Mouse (Mus musculus) MEL (cell line): ENCODE results near the gene Zfp609.

Experiments
- CTCF ChIP-seq, 3 experiments: IDR thresholded peaks in 2 of 3; conservative IDR thresholded peaks in 1 of 3; 2 replicates each; pipeline ENCODE4 v1.5.1; 2011 to 2012; ENCODE audit warnings: low read length in 3 of 3, low read depth in 2 of 3, mild to moderate bottlenecking in 2 of 3, improper control_type of control experiment in 1 of 3, inconsistent platforms in 1 of 3, mixed read lengths in 1 of 3, moderate library complexity in 1 of 3; ENCODE audit not compliant: control insufficient read depth in 1 of 3, insufficient read depth in 1 of 3, poor library complexity in 1 of 3, severe bottlenecking in 1 of 3
- EP300 ChIP-seq, 2 experiments: IDR thresholded peaks; 2 replicates each; pipeline ENCODE4 v1.6.1; 2011; ENCODE audit warnings: improper control_type of control experiment in 2 of 2, low read length in 2 of 2, low read depth in 1 of 2, mild to moderate bottlenecking in 1 of 2
- HCFC1 ChIP-seq: IDR thresholded peaks from 2 replicates; pipeline ENCODE4 v1.6.1; 2012; ENCODE audit warnings: low read depth, mild to moderate bottlenecking, inconsistent platforms, low read length, improper control_type of control experiment, moderate library complexity
- MAFK ChIP-seq: IDR thresholded peaks from 2 replicates; pipeline ENCODE4 v1.6.1; 2011; ENCODE audit warnings: low read depth, mild to moderate bottlenecking, low read length, improper control_type of control experiment, borderline replicate concordance
- NRF1 ChIP-seq: IDR thresholded peaks from 2 replicates; pipeline ENCODE4 v1.6.1; 2014; ENCODE audit warnings: low read depth, mild to moderate bottlenecking, inconsistent platforms, low read length, improper control_type of control experiment, moderate library complexity; ENCODE audit not compliant: poor library complexity, insufficient read depth, severe bottlenecking
- POLR2A ChIP-seq, 2 experiments: IDR thresholded peaks; 2 replicates each; pipeline ENCODE4 v1.6.1; 2011 to 2012; ENCODE audit warnings: low read length in 2 of 2, mild to moderate bottlenecking in 2 of 2, control low read depth in 1 of 2, improper control_type of control experiment in 1 of 2, low read depth in 1 of 2, moderate library complexity in 1 of 2; ENCODE audit not compliant: control insufficient read depth in 1 of 2, insufficient read depth in 1 of 2, poor library complexity in 1 of 2
- POLR2AphosphoS5 ChIP-seq: IDR thresholded peaks from 2 replicates; pipeline ENCODE4 v1.6.1; 2012; ENCODE audit warnings: low read depth, borderline replicate concordance, mild to moderate bottlenecking, inconsistent platforms, low read length, moderate library complexity, mixed read lengths
- TAL1 ChIP-seq: IDR thresholded peaks from 2 replicates; pipeline ENCODE4 v1.6.1; 2012; ENCODE audit warnings: mild to moderate bottlenecking, inconsistent platforms, low read length, moderate library complexity, mixed read lengths
- USF2 ChIP-seq, 2 experiments: IDR thresholded peaks; 2 replicates each; pipeline ENCODE4 v1.6.1; 2011 to 2012; ENCODE audit warnings: improper control_type of control experiment in 2 of 2, low read length in 2 of 2, borderline replicate concordance in 1 of 2, inconsistent platforms in 1 of 2, low read depth in 1 of 2, mild to moderate bottlenecking in 1 of 2; ENCODE audit not compliant: insufficient read depth in 1 of 2
- ZNF384 ChIP-seq: IDR thresholded peaks from 2 replicates; pipeline ENCODE4 v1.6.1; 2012; ENCODE audit warnings: low read depth, mild to moderate bottlenecking, inconsistent platforms, low read length, improper control_type of control experiment

- no peak for TF ChIP-seq ZNF384
- no peak for TF ChIP-seq CTCF (IDR thresholded peaks at IDR 0.05 in 2 of 3, conservative IDR thresholded peaks at IDR 0.05 in 1 of 3; ENCODE audit: control insufficient read depth in 1 of 3, insufficient read depth in 1 of 3, low read depth in 2 of 3, low read length in 3 of 3, poor library complexity in 1 of 3, severe bottlenecking in 1 of 3)
- TF ChIP-seq POLR2A (IDR thresholded peaks at IDR 0.05; ENCODE audit: control insufficient read depth in 1 of 2, insufficient read depth in 1 of 2, low read depth in 1 of 2, low read length in 2 of 2, poor library complexity in 1 of 2), result no peak
- no peak for TF ChIP-seq EP300 (IDR thresholded peaks at IDR 0.05; ENCODE audit: low read depth in 1 of 2, low read length in 2 of 2)
- no peak for TF ChIP-seq HCFC1
- TF ChIP-seq MAFK, result no peak
- no peak for TF ChIP-seq TAL1
- no peak for TF ChIP-seq POLR2AphosphoS5
- TF ChIP-seq NRF1, result no peak
- TF ChIP-seq USF2 (IDR thresholded peaks at IDR 0.05; ENCODE audit: borderline replicate concordance in 1 of 2, insufficient read depth in 1 of 2, low read depth in 1 of 2, low read length in 2 of 2), result no peak
Measured at GRCm38 (mm10) chr9:65759256-65759655, 68.1 kb downstream of the Zfp609 start.
